Mouse (Mus musculus) urinary bladder, postnatal 14 days (tissue): ENCODE data around the gene Ppp2r5b.

ENCODE experiments used
- DNase-seq: peaks from one replicate; pipeline ENCODE4 v3.0.0; 2021; ENCODE audit warnings: low spot score

Ppp2r5b gene

DNA sequence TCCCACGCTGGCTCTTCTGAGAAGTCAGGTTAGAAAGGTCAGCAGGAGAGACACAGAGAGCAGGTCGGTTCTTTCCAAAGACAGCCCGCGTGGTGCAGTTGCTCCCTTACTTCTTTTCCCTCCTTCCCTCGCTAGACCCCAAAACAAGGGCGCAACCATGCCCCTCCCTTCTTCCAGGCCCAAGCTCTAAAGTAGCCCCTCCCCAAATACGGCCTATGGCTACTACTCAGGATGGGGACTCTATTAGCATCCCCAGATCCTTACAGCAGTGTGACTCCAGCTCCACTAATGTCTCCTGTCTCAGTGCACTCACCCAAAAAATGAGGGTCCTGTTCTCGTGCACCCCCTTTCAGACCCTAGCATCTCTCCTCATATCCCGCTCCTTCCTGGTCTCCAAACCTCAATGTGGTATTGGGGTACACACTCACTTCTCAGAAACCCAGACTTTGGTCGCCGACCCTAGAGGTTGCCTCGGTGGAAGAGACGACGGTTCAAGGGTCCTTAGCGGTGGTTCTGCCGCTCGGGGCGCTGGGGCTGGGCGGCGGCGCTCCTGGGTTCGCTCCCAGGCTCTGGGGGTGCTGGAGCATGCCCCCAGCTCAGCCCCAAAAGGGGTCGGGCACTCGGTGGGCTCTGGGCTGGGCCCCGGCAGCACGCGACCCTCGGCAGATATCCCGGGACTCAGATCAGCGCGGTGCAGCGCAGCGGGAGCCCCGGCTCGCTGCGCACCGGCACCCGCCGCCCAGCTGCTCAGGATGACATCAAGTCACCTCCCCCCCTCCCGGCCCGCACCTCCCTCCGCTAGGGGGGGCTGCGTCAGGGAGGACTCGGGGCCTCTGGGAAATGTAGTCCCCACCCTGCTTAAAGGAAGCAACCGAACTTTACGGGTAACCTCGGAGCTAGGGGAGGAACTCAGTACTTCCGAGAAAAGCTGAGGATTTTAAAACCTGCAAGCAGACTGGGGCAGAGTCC, at the start of gene Ppp2r5b:
Gene Ppp2r5b, minus strand, starts transcription at position 789 of the 969 bp plus-strand sequence.
- DNase-seq = peak; percentile 96

DNA sequence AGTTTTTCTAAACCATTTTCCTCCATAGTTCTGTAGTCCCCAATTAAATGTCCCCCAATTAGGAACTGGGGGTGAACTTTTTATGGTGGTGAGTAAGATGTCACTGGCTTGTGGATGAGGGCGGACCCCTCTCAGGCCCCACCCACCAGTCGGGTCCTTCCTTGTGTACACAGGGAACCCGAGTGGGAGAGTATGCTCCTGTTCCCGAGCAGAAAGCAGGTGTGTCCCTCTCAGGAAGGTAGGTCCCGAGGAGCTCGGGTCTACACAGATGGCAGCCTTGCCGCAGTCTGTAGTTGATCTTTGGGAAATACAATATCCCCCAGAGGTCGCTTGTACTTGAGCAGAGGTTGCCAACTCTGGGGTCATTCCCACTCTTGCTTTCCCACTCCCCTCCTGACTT, 49.6 kb upstream of the Ppp2r5b start:
- no peak for DNase-seq

DNA sequence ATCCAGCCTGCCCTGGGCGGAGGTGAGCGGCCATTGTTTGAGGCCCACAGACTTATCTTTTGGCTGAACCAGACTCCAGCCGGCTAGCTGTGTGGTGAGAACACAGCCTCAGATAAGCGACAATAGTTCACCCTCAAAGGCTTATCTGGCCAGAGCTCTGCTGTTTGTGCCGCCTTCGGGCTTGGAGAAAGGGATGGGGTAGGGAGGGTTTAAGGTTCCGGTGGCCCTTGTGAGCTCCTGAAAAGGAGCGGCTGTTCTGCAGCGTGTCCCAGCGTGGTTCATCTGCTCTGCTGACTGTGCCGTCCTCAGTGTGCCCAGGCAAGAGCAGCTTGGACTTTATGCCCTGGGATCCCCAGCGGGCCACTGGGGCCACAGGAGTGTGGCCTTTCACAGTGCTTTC, 48.8 kb upstream of the Ppp2r5b start:
- no peak for DNase-seq

DNA sequence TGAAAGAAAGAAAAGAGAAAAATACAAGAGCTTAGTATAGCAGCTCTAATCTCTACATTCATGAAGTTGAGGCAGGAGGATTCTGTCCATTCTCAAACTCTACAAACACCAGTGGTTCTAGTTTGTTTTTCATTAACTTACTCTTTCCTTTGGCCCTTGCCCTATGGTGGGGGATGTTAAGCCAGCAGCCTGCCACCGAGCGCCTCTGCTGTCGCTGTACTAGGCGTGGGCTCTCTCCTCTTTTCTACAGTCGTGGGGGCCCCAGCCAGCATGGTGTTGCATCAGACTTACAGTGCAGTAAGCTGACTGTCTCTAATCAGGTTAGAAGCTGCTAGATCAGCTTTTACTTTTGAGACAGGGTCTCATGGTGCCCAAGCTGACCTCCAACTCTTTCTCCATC, 47.3 kb upstream of the Ppp2r5b start:
- no peak for DNase-seq

DNA sequence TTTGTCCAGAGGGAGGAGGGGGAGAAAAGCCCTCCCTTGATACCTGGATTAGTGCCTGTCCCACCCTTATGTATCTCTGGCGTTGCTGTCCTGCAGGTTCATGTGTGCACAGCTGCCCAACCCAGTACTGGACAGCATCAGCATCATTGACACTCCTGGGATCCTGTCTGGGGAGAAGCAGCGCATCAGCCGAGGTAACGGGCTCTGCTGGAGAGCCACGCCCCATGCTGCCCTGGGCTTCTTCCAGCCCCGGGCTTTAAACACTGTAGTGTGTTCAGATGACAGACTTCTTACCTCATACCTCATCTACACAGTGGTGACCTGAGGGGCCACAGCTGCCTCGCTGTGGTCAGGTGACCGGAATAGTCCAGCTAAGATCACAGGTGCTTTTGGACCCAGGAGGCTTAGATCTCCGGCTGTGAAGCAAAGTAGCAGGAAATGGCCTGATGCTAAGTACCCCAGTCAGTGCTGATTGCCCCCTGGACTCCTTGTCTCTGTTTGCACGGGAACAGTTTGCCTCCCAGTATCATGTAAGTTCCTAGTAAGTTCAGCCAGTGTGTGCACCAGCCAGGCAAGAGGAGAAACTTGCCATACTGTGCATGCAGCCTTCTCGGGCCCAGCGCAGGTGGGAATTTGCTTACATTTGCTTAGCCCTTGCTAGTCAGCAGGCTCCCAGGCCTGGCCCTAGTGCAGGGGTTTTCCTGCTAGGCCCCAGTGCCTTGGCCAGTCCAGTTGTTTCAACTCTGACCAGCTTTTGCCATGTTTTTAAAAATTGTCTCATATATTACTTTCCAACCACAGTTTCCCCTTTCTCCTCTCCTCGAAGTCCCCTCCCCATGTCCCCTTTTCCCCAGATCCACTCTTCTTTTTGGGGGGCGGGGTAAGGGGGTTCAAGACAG, 45.7 kb upstream of the Ppp2r5b start:
- DNase-seq = no peak

DNA sequence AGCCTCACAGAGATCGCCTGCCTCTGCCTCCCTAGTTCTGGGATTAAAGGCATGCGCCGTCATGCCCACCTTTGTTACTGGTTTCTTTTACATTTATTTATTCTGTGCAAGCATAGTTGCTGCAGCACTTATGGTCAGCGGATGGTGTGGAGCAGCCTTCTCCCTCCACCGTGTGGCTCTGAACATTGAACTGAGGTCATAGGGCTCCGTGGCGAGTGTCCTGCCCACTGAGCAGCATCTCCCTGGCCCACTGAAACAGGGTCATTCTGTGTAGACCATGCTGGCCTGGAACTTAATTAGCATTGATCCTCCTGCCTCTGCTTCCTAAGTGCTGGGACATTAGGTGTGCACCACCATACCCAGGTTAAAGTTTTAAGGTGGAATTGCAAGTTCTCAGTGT, 44.9 kb upstream of the Ppp2r5b start:
- no peak for DNase-seq

DNA sequence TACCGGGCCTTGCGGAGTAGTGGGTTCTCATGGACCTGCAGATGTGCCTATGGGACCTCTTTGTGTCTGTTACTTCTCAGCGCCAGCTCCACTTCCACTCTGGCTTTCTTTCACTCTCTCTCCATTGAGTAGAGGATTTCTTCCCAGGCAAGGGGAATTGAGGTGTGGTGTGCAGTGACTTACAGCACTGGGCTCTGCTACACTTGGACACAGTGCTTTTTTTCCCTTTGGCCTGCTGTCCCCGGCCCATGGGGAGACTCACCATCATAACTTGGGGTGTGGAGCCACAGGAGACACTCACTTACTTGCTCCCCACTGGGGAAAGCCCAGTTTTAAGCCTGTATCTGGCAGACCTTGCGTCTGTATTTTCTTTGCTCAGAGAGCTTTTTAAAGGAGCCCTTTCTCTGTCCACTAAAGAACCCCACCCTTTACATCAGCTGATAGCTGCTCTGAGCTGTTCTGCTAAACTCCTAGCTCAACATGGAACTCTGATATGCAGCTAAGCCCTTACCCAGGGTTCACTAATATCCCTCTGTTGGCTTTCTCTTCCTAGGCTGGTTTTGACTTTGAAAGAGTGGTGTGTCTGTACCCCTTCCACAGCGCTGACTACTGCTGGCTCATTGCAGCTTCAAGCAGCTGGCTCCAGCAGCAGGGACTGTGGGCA, 43.9 kb upstream of the Ppp2r5b start:
- no peak for DNase-seq

DNA sequence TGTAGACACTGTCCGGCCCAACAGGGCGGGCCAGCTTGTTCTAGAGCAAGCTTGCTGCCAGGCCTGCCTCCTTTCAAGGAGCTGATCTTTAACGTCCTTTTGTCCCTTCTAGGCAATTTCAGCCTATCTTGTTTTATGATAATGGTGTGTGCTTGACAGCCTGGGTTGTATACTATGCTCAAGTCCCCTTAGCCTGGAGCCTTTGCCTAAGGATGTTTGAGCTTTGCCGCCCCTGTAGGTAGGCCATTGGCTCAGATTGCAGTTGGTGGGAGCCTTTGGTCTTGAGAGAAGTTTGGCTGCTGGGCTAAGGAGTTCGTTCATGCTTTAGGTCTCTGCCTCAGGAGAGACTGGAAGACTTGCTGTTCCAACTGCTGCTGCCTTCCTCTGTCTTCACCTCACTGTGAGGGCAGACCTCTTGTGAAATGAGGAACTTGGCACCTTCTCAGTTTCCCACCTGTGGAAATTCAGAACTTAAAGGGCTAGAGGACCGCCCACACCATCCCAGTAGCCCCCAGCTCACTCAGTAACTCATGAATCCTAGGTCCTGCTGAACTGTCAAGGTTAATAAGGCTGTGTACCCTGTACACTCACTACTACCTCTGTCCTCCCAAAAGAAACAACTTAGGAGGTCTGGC, 42.9 kb upstream of the Ppp2r5b start:
- DNase-seq = no peak

DNA sequence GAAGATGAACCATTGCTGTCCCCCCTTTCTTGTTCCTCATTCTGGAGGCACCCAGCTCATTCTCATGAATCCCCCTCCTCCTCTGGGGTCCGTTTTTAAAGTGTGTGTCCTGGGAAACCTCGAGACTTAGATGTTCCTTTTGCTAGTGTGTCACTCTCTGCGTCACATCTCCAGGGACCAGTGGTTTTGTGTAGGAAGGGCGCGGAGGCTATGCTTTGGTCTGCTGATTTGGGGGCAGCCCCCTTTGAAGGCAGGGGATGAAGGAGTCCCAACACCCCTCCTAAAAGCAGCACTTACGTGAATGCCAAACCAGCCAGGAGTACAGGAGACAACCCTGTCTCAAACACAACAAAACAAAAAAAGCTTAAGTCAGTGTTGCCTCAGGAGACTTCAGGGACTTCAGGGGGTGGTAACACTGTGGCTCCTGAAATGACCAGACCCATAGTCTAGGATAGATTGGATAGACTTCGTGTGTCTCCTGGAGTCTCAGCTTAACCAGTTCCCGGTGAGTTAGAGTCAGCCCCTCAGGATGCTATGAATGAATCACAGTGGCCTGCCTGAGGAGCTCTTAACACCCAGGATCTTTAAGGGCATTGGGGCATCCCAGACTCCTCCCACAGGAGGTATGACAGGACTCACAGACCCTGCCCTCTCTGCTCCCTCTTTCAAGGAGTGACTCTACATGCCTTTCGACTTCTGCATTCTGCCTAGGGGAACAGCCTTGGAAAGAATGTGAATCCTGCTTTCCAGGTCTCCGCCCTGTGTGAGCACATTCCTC, 42.2 kb upstream of the Ppp2r5b start:
- peak; percentile 87 for DNase-seq

DNA sequence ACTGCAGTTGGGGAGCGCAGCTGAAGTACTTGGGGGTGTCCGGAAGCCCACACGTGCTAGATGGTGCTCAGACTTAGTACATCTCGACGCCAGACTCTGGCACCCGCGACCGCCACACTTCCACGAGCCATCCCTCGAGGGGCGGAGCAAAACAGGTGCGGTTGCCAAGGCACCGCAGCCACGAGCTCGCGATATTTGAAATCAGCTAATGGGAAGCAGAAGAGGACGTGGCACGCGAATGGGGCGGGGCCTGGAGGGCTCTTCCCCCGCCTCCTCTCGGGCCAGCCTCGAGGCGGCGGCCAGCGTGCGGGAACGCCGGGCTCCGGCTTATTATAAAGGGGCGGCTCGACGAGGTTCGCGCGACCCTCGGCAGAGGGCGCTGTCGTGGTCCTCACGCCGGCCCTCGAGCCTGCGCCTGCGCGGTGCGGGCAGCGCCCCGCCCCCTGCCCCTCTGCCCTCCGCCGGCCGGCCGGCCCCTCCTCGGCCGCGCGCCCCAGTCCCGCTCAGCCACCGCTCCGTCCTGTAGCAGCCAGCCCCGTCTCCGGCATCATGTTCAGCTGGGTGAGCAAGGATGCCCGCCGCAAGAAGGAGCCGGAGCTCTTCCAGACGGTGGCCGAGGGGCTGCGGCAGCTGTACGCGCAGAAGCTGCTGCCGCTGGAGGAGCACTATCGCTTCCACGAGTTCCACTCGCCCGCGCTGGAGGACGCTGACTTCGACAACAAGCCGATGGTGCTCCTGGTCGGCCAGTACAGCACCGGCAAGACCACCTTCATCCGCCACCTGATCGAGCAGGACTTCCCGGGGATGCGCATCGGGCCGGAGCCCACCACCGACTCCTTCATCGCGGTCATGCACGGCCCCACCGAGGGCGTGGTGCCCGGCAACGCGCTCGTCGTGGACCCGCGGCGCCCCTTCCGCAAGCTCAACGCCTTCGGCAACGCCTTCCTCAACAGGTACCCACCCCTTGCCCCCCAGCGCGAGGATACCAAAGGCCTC, 41.1 kb upstream of the Ppp2r5b start, which contains the start of gene Ehd1:
Gene Ehd1, plus strand, starts transcription at position 300 of the 996 bp plus-strand sequence.
- peak; percentile 98 for DNase-seq

DNA sequence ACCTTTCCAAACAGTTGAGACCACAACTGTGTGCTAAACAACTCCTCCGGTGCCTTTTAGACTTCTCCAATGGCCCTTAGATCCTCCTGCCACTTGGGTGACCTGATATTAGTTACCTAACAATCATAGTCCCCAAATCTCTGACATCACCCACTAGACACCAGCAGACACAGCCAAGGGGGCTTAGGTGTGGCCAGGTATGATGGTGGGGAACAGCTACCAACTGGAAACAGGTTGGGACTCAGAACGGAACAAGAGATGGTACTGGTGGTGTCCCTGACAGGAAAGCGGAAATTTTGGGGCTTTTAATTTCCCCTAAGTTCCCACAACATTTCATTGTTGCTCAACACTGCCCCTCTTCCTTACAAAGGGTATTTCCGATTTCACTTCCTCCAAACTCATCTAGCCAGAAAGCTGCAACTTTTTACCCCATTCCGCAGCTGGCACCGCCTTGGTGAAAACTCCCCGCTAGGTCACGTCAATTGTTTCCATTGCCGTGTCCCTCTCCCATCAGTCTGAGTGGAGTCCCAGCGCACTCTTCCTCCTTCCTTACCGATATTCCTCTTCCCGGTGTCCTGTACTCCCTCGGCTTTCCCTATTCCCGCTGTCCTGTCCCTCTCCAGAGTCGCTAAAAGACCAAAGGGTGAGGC, 40.2 kb upstream of the Ppp2r5b start:
- DNase-seq = peak; percentile 46

DNA sequence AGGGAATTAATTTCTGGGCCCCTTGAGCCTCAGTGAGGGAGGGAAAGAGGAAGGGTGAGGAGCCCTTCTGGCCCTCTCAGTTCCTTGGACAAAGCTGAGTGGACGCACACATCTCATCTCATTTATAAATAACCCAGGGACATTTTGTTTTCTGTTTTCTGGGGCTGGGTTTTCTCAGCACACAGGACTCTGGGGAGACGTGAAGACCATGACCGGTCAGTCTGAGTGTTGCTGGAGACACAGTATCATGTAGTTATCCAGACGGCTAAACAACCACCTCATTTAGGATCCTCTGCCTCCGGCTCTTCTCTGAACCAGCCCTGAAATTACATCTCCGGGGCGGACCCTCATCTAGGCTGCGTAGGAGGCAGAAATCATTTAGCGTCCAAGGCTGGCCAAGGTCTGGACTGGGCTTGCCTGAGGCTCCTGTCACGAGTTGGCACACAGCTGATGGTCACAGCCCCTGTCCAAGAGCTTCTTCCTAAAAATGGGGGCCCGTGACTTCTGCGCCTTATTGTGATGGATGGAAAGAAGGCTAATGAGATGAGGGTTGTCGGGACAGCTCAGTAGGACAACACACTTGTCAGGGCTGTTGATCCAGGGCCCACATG, 38.4 kb upstream of the Ppp2r5b start:
- DNase-seq = no peak

DNA sequence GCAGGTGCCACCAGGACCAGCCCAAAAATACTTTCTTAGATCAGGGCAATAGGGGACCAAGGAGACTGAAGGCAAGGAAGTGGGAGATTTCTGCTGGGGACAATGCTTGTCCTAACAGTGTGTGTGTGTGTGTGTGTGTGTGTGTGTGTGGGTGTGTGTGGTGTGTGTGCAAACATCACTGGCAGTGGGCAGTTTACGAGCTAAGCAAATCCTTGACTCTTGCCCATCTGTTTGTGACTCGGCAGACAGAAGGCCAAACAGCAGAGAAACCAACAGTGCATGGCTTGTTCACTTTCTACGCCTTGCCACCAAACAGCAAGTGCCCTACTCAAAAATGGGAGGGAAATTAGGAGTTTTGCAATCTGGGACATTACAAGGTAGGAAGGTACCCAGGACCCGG, 37.9 kb upstream of the Ppp2r5b start:
- no peak for DNase-seq

DNA sequence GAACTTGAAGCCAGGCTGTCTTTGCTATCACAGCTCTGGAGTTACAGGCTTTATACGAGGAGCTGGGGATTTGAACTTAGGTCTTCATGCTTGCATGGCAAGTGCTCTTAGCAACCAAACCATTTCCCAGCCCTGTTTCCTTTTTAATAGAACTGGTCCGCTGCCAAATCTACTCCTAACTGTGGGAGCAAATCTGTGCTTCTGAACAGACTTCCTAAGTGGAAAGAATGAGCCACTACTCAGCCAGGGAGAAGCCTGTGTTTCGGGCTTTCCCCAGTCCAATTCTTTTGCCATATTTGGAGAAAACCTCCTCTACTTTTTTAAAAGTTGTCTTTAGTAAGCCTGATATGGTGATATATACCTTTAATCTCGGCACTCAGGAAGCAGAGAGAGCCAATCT, 37.1 kb upstream of the Ppp2r5b start:
- peak; percentile 34 for DNase-seq

DNA sequence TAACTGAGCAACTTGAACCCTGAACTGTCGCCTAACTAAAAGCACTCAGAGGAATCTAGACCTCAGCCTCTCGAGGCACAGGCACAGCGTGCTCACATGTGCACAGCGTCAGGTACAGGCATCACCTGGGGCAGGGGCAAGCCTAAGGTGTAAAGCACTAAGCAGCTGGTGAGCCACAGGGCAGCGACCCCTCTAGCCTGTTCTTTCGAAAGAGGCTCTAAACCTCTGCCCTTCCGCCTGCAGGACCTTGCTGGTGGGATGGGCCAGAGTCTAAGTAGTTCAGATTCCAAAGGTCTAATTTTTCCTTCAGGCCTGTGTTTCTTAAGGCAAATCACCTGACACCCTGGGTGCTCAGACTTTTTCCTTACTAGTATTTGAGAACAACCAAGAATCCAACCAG, 36.4 kb upstream of the Ppp2r5b start:
- DNase-seq = no peak

DNA sequence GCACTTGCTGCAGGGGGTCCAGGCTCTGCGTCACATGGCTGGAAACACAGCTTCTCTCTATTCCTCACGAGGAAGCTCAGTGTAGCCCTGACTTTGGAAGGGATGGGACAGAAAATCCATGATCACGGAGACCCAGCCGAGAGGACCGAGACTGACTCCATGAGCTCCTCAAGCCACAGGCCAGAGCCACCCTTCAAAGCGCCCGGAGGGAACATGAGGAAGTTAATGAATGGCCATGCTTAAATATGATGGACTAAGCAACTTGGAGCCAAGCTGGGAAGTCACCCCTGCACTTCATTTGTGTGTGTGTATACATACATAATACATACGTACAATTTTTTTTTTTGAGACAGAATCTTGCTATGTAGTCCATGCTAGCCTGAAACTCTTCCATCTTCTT, 35.5 kb upstream of the Ppp2r5b start:
- DNase-seq = no peak

DNA sequence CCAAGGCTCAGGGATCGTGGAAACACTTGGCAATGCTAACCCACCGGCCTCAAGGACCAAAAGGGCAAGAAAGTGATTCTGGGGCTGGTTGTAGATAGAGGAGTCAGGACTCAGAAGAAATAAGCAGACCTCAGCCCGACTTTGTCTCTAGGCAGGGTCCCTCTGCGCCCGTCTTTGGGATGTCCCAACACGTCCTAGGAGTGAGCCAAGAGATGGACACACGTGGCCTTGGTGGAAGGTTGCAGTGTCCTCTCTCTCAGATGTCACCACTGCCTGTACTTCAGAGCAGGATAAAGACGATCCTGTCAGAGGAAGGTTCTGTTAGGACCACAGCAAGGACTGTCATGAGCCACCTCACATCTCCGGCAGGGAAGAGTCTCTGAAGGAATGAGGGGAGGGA, 35.0 kb upstream of the Ppp2r5b start:
- DNase-seq = no peak

DNA sequence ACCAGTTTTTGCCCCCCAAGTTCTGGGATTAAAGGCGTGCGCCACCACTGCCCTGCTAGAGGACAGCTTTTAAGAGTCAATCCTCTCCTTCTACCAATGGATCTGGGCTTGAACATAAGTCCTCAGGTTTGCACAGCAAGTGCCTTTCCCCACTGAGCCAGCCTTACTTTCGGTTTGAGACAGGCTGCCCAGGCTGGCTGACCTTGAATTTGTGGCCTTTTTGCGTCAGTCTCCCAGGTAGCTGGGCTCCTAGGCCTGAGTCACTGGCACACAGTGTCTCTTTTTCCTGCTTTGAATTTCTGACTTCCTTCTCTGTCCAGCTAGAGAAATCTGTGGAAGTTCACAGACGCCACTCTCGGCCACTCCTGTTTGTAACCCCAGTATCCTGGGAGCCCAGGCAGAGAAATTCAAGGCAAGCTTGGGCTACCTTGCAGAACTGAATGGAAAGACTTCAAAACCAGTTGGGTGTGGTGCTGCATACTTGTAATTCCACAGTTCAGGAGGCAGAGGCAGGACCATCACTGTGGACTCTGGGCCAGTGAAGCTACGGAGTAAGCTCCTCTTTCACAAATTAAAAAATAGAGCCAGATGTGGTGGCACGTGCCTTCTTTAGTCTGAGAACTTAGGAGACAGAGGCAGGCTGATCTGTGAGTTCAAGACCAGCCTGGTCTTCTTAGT, 34.3 kb upstream of the Ppp2r5b start:
- DNase-seq = no peak
